Mouse (Mus musculus): ENCODE data around the gene Slco2a1. TPM values are rescaled to one million over a fixed set of nuclear protein-coding genes. Genes with fewer than 3 reads are reported as not detected.

Slco2a1 gene
- polyA plus RNA-seq, 1 experiment from 2014 or later: 1.5 TPM

DNA sequence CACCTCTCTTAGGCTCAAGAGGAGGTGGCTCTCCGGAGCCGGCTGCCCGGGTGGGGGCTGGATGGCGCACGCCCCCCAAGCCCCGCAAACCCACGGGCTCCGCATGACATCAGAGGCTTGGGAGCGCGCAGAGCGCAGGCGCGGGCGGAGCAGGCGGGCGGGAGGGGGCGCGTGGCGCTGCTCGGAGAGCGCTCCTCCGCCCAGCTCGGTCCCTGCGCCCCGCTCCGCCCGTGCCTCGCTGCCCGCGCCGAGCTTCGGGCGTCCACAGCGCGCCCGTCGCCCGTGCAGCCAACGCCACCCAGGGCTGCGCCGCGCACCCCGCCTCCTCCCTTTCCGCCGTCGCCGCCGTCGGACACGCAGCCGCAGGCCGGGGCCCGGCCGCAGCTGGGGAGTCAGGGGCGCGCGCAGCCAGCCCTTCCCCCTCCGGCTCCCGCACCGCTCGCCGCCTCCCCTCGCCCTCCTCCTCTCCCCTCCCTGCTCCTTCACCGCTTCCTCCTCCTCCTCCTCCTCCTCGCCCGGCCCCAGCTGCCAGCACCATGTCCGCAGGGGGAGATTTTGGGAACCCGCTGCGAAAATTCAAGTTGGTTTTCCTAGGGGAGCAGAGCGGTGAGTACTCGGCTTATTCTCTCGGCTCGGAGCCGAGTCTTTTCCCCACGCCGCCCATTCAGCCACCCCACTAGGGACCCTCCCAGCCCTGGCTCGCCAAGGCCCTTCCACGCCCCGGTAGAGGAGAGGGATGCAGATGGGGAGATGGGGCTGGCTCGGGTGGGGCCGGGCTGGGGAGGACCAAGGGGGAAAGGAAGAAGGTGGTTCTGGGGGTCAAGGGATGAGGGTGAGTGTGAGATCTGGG, 123.3 kb downstream of the Slco2a1 start, which contains the start of gene Rab6b:
Rab6b (plus strand) TSS at position 167 of the 850 bp plus-strand sequence.
- Histone ChIP-seq H3K4me1 (ENCODE audit: control insufficient read depth, insufficient read depth, low read length) (peaks cover 37% of the 10 kb centered on the region), H3K9me3 (ENCODE audit: control insufficient read depth, low read length) (no peaks in the 10 kb centered on the region)
- WGBS: 1% methylated on average over 74 of the region's 81 CpGs

DNA sequence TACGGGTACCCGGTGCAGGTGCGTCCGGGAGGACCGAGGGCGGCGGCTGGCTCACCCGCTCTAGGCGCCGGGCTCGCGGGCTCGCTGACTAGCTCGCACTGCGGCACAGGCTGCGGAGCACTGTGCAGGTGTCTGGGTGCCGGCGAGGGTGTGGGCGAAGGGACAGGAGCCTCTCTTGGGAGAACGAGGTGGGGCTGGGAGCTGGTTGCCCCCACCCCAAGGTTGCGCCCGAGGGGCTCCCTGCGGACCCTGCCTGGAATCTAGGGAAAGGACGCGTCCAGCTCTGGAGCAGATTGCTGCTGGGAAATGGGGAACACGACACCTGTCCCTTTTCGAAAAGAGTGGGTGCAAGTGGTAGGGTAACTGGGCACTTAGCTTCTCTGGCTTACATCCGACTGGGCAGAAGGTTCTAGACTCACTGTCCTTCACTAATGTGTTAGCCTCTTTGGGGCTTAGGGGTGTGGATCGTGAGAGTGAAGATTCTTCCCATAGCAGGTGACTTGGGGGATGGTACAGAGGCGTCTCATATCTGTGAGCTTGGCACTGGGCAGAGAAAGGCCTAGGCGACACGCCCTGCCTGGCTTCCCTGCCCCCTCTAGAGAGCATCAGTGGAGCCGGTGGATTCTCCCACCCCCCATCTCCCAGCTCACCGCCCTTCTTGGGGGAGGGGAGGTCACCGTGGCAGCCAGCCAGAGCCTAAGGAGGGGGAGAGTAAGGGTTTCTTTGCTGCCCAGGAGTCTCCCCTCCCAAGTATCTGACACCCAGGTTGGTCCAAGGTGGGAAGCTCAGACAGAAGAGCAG, 124.2 kb downstream of the Slco2a1 start:
- DNase-seq (peak; percentile 67), ATAC-seq (ENCODE audit: low FRiP score, low TSS enrichment) (peak; percentile 18; the same call in 1 of the 2 replicates)
- H3K27ac ChIP-seq (replicated peaks; ENCODE audit: low read depth, low read length): peak overlapping the region; percentile 95
- H3K9ac ChIP-seq (replicated peaks; ENCODE audit: low read length): peak overlapping the region; percentile 95
- H3K36me3 ChIP-seq (ENCODE audit: control insufficient read depth, insufficient read depth, low read length): no peaks in the 10 kb centered on the region
- WGBS: under 1% methylated on average over 35 of the region's 35 CpGs
- no peaks in the 10 kb centered on the region for H3K27me3 ChIP-seq (ENCODE audit: control insufficient read depth, insufficient read depth, low read length)
- peak overlapping the region; percentile 88 for H3K4me2 ChIP-seq (ENCODE audit: low read length)
- no peaks in the 10 kb centered on the region for H3K9me3 ChIP-seq (ENCODE audit: control insufficient read depth, low read length)
- H3K4me3 ChIP-seq (replicated peaks; ENCODE audit: low read depth, low read length): peak overlapping the region; percentile 96
- H3K4me1 ChIP-seq (ENCODE audit: control insufficient read depth, insufficient read depth, low read length): peaks cover 46% of the 10 kb centered on the region

More for the DNA sequence above, 123.3 kb downstream of the Slco2a1 start, which contains the start of gene Rab6b:
- Histone ChIP-seq H3K36me3 (ENCODE audit: control insufficient read depth, insufficient read depth, low read length) (no peaks in the 10 kb centered on the region), H3K4me2 (ENCODE audit: low read length) (peak within 1 kb of the TSS; percentile 88), H3K4me3 (replicated peaks; ENCODE audit: low read depth, low read length) (peak within 1 kb of the TSS; percentile 96), H3K27me3 (ENCODE audit: control insufficient read depth, insufficient read depth, low read length) (no peaks in the 10 kb centered on the region), H3K27ac (replicated peaks; ENCODE audit: low read depth, low read length) (peak within 1 kb of the TSS; percentile 95), H3K9ac (replicated peaks; ENCODE audit: low read length) (peak within 1 kb of the TSS; percentile 95)
- DNase-seq (peak; percentile 94), ATAC-seq (ENCODE audit: low FRiP score, low TSS enrichment) (peak; percentile 86)

DNA sequence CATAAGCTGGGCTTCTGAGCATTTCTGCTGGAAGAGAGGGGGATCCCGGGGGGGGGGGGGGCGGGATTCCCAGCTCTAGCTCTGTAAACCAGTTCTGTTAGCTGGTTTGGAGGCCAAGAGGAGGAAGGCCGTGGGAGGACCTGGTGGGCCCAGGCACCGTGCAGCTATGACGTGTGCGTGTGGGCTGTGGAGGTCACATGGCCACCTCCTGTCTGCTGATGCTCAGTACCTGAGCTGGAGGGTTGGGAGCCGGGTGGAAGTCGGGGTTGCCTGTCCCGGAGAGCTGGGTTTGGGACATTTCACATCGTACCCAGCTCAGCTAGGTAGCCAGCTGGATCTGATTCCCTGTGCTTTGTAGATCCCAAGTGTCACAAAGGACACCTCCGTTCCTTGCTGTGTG, 124.8 kb downstream of the Slco2a1 start:
- Histone ChIP-seq H3K4me2 (ENCODE audit: low read length) (peak overlapping the region; percentile 88), H3K27ac (replicated peaks; ENCODE audit: low read depth, low read length) (peak overlapping the region; percentile 95; the same call in 1 of the 2 replicates), H3K27me3 (ENCODE audit: control insufficient read depth, insufficient read depth, low read length) (no peaks in the 10 kb centered on the region), H3K4me1 (ENCODE audit: control insufficient read depth, insufficient read depth, low read length) (peaks cover 50% of the 10 kb centered on the region), H3K9ac (replicated peaks; ENCODE audit: low read length) (peak overlapping the region; percentile 95), H3K4me3 (replicated peaks; ENCODE audit: low read depth, low read length) (peak overlapping the region; percentile 96), H3K9me3 (ENCODE audit: control insufficient read depth, low read length) (no peaks in the 10 kb centered on the region), H3K36me3 (ENCODE audit: control insufficient read depth, insufficient read depth, low read length) (0 out of 2 replicates have a peak, but pooled peaks cover 3% of the 10 kb centered on the region)
- peak; percentile 47 for DNase-seq
- ATAC-seq (ENCODE audit: low FRiP score, low TSS enrichment): no peak
- 30% methylated on average over 9 of the region's 11 CpGs for WGBS

DNA sequence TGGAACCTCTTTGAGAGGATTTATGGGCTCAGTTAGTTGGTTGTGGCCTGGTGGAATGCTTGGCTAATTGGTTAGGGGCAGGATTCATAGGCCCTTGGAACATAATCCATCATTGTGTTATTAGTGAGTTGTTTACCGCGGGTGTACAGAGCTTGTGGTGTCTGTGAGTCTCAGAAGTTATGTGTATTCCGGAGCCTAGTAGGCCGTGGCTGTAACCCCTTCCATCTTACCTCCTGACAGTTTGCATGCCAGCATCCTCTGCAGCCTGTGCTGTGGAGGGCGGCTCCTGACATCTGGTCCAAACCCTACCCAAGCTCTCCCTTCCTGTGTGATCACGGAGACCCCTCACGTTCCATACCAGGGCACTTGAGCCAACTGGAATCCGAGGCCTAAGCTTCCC, 125.8 kb downstream of the Slco2a1 start:
- Histone ChIP-seq H3K27ac (replicated peaks; ENCODE audit: low read depth, low read length) (no peak overlapping the region), H3K4me2 (ENCODE audit: low read length) (peak overlapping the region; percentile 88), H3K36me3 (ENCODE audit: control insufficient read depth, insufficient read depth, low read length) (0 out of 2 replicates have a peak, but pooled peaks cover 3% of the 10 kb centered on the region), H3K9me3 (ENCODE audit: control insufficient read depth, low read length) (no peaks in the 10 kb centered on the region), H3K27me3 (ENCODE audit: control insufficient read depth, insufficient read depth, low read length) (no peaks in the 10 kb centered on the region), H3K4me1 (ENCODE audit: control insufficient read depth, insufficient read depth, low read length) (peaks cover 53% of the 10 kb centered on the region), H3K4me3 (replicated peaks; ENCODE audit: low read depth, low read length) (no peak overlapping the region), H3K9ac (replicated peaks; ENCODE audit: low read length) (no peak overlapping the region; the same call in 1 of the 2 replicates)
- ATAC-seq (ENCODE audit: low FRiP score, low TSS enrichment) (no peak), DNase-seq (no peak)
- whole genome bisulfite sequencing: 81% methylated on average over 8 of the region's 8 CpGs

DNA sequence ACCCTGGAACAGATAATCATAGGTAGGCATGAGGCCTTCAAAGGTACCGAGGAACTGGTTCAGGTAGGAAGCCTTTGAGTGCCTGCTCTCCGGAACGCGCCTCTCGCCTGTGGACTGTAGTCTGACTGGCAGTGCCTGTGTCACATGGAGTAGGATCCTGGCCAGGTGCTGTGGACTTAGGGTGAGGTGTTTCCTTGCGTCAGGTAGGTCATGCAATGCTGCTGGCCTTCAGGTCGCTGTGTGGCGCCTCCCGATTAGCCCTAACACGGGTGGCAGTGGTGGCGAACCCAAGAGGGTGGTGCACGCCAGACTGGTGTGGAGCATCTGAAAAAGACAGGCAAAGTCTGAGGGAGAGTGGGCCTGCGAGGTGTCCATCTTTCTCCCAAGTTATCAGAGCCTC, 126.4 kb downstream of the Slco2a1 start:
- WGBS: 91% methylated on average over 13 of the region's 13 CpGs
- ATAC-seq (ENCODE audit: low FRiP score, low TSS enrichment): no peak

DNA sequence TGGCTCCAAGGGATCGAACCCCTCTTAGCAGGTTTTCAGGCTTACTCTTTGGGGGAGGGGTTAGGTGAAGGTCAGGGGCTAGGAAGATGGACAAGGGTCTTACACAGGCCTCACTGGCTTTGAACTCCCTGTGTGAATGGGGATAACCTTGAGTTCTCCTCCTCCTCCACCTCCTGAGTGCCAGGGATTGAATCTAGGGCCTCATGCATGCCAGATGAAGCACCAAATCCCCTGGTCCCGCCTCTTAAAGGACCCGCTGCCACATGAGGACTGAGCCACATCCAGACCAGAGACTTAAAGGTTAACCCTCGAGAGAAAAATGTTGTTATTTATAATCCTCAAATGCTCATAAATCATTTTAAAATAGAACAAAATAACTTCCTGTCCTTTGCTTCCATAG, 128.4 kb downstream of the Slco2a1 start:
- H3K4me2 ChIP-seq (ENCODE audit: low read length): no peak overlapping the region
- DNase-seq (no peak), ATAC-seq (ENCODE audit: low FRiP score, low TSS enrichment) (no peak)
- H3K9me3 ChIP-seq (ENCODE audit: control insufficient read depth, low read length): no peaks in the 10 kb centered on the region
- H3K36me3 ChIP-seq (ENCODE audit: control insufficient read depth, insufficient read depth, low read length): 0 out of 2 replicates have a peak, but pooled peaks cover 3% of the 10 kb centered on the region
- H3K4me3 ChIP-seq (replicated peaks; ENCODE audit: low read depth, low read length): no peak overlapping the region
- H3K27ac ChIP-seq (replicated peaks; ENCODE audit: low read depth, low read length): peak overlapping the region; percentile 69
- no peak overlapping the region for H3K9ac ChIP-seq (replicated peaks; ENCODE audit: low read length)
- H3K27me3 ChIP-seq (ENCODE audit: control insufficient read depth, insufficient read depth, low read length): no peaks in the 10 kb centered on the region
- H3K4me1 ChIP-seq (ENCODE audit: control insufficient read depth, insufficient read depth, low read length): peaks cover 41% of the 10 kb centered on the region
- WGBS: 71% methylated on average over 4 of the region's 4 CpGs

More for the DNA sequence above, 126.4 kb downstream of the Slco2a1 start:
- no peaks in the 10 kb centered on the region for H3K27me3 ChIP-seq (ENCODE audit: control insufficient read depth, insufficient read depth, low read length)
- peaks cover 54% of the 10 kb centered on the region for H3K4me1 ChIP-seq (ENCODE audit: control insufficient read depth, insufficient read depth, low read length)
- H3K9ac ChIP-seq (replicated peaks; ENCODE audit: low read length): no peak overlapping the region
- H3K36me3 ChIP-seq (ENCODE audit: control insufficient read depth, insufficient read depth, low read length): 0 out of 2 replicates have a peak, but pooled peaks cover 3% of the 10 kb centered on the region
- no peaks in the 10 kb centered on the region for H3K9me3 ChIP-seq (ENCODE audit: control insufficient read depth, low read length)
- H3K4me2 ChIP-seq (ENCODE audit: low read length): no peak overlapping the region
- no peak overlapping the region for H3K27ac ChIP-seq (replicated peaks; ENCODE audit: low read depth, low read length)
- no peak overlapping the region for H3K4me3 ChIP-seq (replicated peaks; ENCODE audit: low read depth, low read length)
- DNase-seq: no peak

DNA sequence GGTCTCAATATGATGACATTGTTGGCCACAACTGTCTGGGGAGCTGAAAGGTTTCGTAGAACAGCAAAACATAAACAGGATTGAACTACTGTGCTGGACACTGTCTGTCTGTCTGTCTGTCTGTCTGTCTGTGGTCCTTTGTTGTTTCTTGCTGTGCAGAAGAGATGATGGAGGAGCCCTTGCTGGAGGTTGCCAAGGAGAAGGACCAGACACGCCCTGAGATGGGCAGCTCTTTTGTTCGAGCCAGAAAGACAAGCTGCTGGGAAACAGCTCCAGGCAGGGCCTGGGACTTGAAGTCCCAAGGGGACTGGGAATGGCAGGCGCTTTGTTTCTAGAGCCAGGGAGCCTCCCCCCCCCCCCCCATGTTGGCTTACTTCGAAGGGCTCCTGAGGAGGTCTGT, 129.0 kb downstream of the Slco2a1 start:
- peaks cover 41% of the 10 kb centered on the region for H3K4me1 ChIP-seq (ENCODE audit: control insufficient read depth, insufficient read depth, low read length)
- H3K9me3 ChIP-seq (ENCODE audit: control insufficient read depth, low read length): no peaks in the 10 kb centered on the region
- H3K4me2 ChIP-seq (ENCODE audit: low read length): no peak overlapping the region
- DNase-seq (peak; percentile 63), ATAC-seq (ENCODE audit: low FRiP score, low TSS enrichment) (no peak)
- peak overlapping the region; percentile 69 for H3K27ac ChIP-seq (replicated peaks; ENCODE audit: low read depth, low read length)
- H3K36me3 ChIP-seq (ENCODE audit: control insufficient read depth, insufficient read depth, low read length): 0 out of 2 replicates have a peak, but pooled peaks cover 3% of the 10 kb centered on the region
- no peak overlapping the region for H3K9ac ChIP-seq (replicated peaks; ENCODE audit: low read length)
- no peaks in the 10 kb centered on the region for H3K27me3 ChIP-seq (ENCODE audit: control insufficient read depth, insufficient read depth, low read length)
- no peak overlapping the region for H3K4me3 ChIP-seq (replicated peaks; ENCODE audit: low read depth, low read length)
- 8% methylated on average over 5 of the region's 5 CpGs for WGBS

DNA sequence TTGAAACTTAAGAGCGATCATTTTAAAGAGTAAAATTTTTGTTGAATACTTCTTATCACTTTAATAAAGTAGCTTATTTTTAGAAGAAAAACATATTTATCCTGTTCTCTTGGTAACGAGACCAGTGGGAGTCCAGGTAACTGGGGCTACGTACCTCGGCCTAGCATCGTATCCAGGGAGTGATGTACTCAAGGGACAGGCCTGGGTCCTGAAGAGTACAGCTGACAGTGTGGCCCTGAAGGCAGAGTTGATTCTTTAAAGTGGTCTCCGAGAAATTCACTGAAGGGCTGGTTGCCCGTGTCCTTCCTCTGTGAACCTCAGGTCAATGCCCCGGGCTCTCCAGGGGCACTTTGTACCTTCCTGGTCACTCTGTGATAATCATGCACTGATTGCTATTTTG, 129.4 kb downstream of the Slco2a1 start:
- 62% methylated on average over 8 of the region's 8 CpGs for WGBS
- peak overlapping the region; percentile 20; the same call in 1 of the 2 replicates for H3K27ac ChIP-seq (replicated peaks; ENCODE audit: low read depth, low read length)

More for the DNA sequence above, 129.4 kb downstream of the Slco2a1 start:
- H3K4me1 ChIP-seq (ENCODE audit: control insufficient read depth, insufficient read depth, low read length): peaks cover 38% of the 10 kb centered on the region
- H3K9me3 ChIP-seq (ENCODE audit: control insufficient read depth, low read length): no peaks in the 10 kb centered on the region
- ATAC-seq (ENCODE audit: low FRiP score, low TSS enrichment): no peak
- H3K9ac ChIP-seq (replicated peaks; ENCODE audit: low read length): no peak overlapping the region
- H3K4me2 ChIP-seq (ENCODE audit: low read length): no peak overlapping the region
- no peak overlapping the region for H3K4me3 ChIP-seq (replicated peaks; ENCODE audit: low read depth, low read length)
- no peak for DNase-seq
- 0 out of 2 replicates have a peak, but pooled peaks cover 3% of the 10 kb centered on the region for H3K36me3 ChIP-seq (ENCODE audit: control insufficient read depth, insufficient read depth, low read length)
- H3K27me3 ChIP-seq (ENCODE audit: control insufficient read depth, insufficient read depth, low read length): no peaks in the 10 kb centered on the region

All from midbrain, embryonic 14.5 days (tissue).